Mouse (Mus musculus) MEL (cell line): ENCODE results near the gene Nup62. TPM values are rescaled to one million over a fixed set of nuclear protein-coding genes. Genes with fewer than 3 reads are reported as not detected.

ENCODE experiments used
- DNase-seq: peaks from one replicate; pipeline ENCODE4 v3.0.0; 2011; ENCODE audit warnings: low read depth, low spot score
- H3K27ac ChIP-seq: 2 replicates; pipeline ENCODE4 v1.5.1; 2012; ENCODE audit warnings: low read depth, mild to moderate bottlenecking, control low read depth, low read length, moderate library complexity; ENCODE audit not compliant: control insufficient read depth
- H3K27me3 ChIP-seq, 2 experiments: fragments of 150-350 bp in 1 of 2; sonication (generic) in 1 of 2; 2 replicates each; pipeline ENCODE4 v1.6.1; 2012; ENCODE audit warnings: low read length in 2 of 2, mild to moderate bottlenecking in 2 of 2, improper control_type of control experiment in 1 of 2, moderate library complexity in 1 of 2; ENCODE audit not compliant: insufficient read depth in 2 of 2, control insufficient read depth in 1 of 2
- H3K36me3 ChIP-seq, 2 experiments: 2 replicates each; pipeline ENCODE4 v1.6.1; 2012 to 2014; ENCODE audit warnings: low read length in 2 of 2, improper control_type of control experiment in 1 of 2, inconsistent platforms in 1 of 2, mild to moderate bottlenecking in 1 of 2; ENCODE audit not compliant: insufficient read depth in 2 of 2, control insufficient read depth in 1 of 2
- H3K4me1 ChIP-seq, 2 experiments: fragments of 150-350 bp in 1 of 2; sonication (generic) in 1 of 2; 2 replicates each; pipeline ENCODE4 v1.6.1; 2012; ENCODE audit warnings: low read length in 2 of 2, improper control_type of control experiment in 1 of 2, mild to moderate bottlenecking in 1 of 2; ENCODE audit not compliant: insufficient read depth in 2 of 2, control insufficient read depth in 1 of 2
- H3K4me3 ChIP-seq, 2 experiments: fragments of 150-350 bp in 1 of 2; sonication (generic) in 1 of 2; 2 replicates each; pipeline ENCODE4 v1.5.1; 2012; ENCODE audit warnings: low read depth in 2 of 2, low read length in 2 of 2, mild to moderate bottlenecking in 2 of 2, moderate library complexity in 2 of 2, control low read depth in 1 of 2, improper control_type of control experiment in 1 of 2; ENCODE audit not compliant: control insufficient read depth in 1 of 2, insufficient read depth in 1 of 2
- H3K79me2 ChIP-seq: 2 replicates; pipeline ENCODE4 v1.6.1; 2012; ENCODE audit warnings: mild to moderate bottlenecking, low read length, moderate library complexity; ENCODE audit not compliant: control insufficient read depth, poor library complexity, insufficient read depth
- H3K9ac ChIP-seq: 2 replicates; pipeline ENCODE4 v1.6.1; 2012; ENCODE audit warnings: low read depth, mild to moderate bottlenecking, control low read depth, low read length, moderate library complexity; ENCODE audit not compliant: control insufficient read depth, poor library complexity, severe bottlenecking
- H3K9me3 ChIP-seq: fragments of 150-350 bp; sonication (generic); replicated peaks from 2 replicates; pipeline ENCODE4 v1.6.1; 2012; ENCODE audit warnings: mild to moderate bottlenecking, low read length, improper control_type of control experiment, moderate library complexity; ENCODE audit not compliant: insufficient read depth
- BHLHE40 ChIP-seq: IDR thresholded peaks from 2 replicates; pipeline ENCODE4 v1.6.1; 2012; ENCODE audit warnings: low read depth, mild to moderate bottlenecking, inconsistent platforms, low read length, improper control_type of control experiment, borderline replicate concordance
- CTCF ChIP-seq, 3 experiments: IDR thresholded peaks in 2 of 3; conservative IDR thresholded peaks in 1 of 3; 2 replicates each; pipeline ENCODE4 v1.5.1; 2011 to 2012; ENCODE audit warnings: low read length in 3 of 3, low read depth in 2 of 3, mild to moderate bottlenecking in 2 of 3, improper control_type of control experiment in 1 of 3, inconsistent platforms in 1 of 3, mixed read lengths in 1 of 3, moderate library complexity in 1 of 3; ENCODE audit not compliant: control insufficient read depth in 1 of 3, insufficient read depth in 1 of 3, poor library complexity in 1 of 3, severe bottlenecking in 1 of 3
- E2F4 ChIP-seq: IDR thresholded peaks from 2 replicates; pipeline ENCODE4 v1.6.1; 2011; ENCODE audit warnings: low read depth, low read length, improper control_type of control experiment, borderline replicate concordance
- ELF1 ChIP-seq: IDR thresholded peaks from 2 replicates; pipeline ENCODE4 v1.6.1; 2014; ENCODE audit warnings: low read depth, mild to moderate bottlenecking, inconsistent platforms, low read length, improper control_type of control experiment, moderate library complexity
- EP300 ChIP-seq, 2 experiments: IDR thresholded peaks; 2 replicates each; pipeline ENCODE4 v1.6.1; 2011; ENCODE audit warnings: improper control_type of control experiment in 2 of 2, low read length in 2 of 2, low read depth in 1 of 2, mild to moderate bottlenecking in 1 of 2
- ETS1 ChIP-seq: IDR thresholded peaks from 2 replicates; pipeline ENCODE4 v1.6.1; 2012; ENCODE audit warnings: low read depth, mild to moderate bottlenecking, inconsistent platforms, low read length, improper control_type of control experiment, moderate library complexity
- GABPA ChIP-seq: IDR thresholded peaks from 2 replicates; pipeline ENCODE4 v1.6.1; 2012; ENCODE audit warnings: low read depth, mild to moderate bottlenecking, inconsistent platforms, low read length, improper control_type of control experiment, moderate library complexity
- GATA1 ChIP-seq: IDR thresholded peaks from 2 replicates; pipeline ENCODE4 v1.6.1; 2011; ENCODE audit warnings: low read depth, low read length, improper control_type of control experiment
- HCFC1 ChIP-seq: IDR thresholded peaks from 2 replicates; pipeline ENCODE4 v1.6.1; 2012; ENCODE audit warnings: low read depth, mild to moderate bottlenecking, inconsistent platforms, low read length, improper control_type of control experiment, moderate library complexity
- KAT2A ChIP-seq: conservative IDR thresholded peaks from 2 replicates; pipeline ENCODE4 v1.6.1; 2012; ENCODE audit warnings: low read depth, low read length, improper control_type of control experiment, inconsistent platforms
- MAFK ChIP-seq: IDR thresholded peaks from 2 replicates; pipeline ENCODE4 v1.6.1; 2011; ENCODE audit warnings: low read depth, mild to moderate bottlenecking, low read length, improper control_type of control experiment, borderline replicate concordance
- MAX ChIP-seq: IDR thresholded peaks from 2 replicates; pipeline ENCODE4 v1.6.1; 2011; ENCODE audit warnings: low read length, improper control_type of control experiment
- MYB ChIP-seq: IDR thresholded peaks from 2 replicates; pipeline ENCODE4 v1.6.1; 2011; ENCODE audit warnings: mild to moderate bottlenecking, low read depth, low read length, improper control_type of control experiment
- POLR2AphosphoS2 ChIP-seq: IDR thresholded peaks from 2 replicates; pipeline ENCODE4 v1.6.1; 2011; ENCODE audit warnings: low read length, improper control_type of control experiment
- RAD21 ChIP-seq: IDR thresholded peaks from 2 replicates; pipeline ENCODE4 v1.6.1; 2011; ENCODE audit warnings: mild to moderate bottlenecking, low read depth, low read length, improper control_type of control experiment
- RCOR1 ChIP-seq: IDR thresholded peaks from 2 replicates; pipeline ENCODE4 v1.6.1; 2012; ENCODE audit warnings: low read depth, mild to moderate bottlenecking, inconsistent platforms, low read length, improper control_type of control experiment
- SIN3A ChIP-seq: IDR thresholded peaks from 2 replicates; pipeline ENCODE4 v1.6.1; 2012; ENCODE audit warnings: low read length, improper control_type of control experiment, inconsistent platforms
- SMC3 ChIP-seq: IDR thresholded peaks from 2 replicates; pipeline ENCODE4 v1.6.1; 2011; ENCODE audit warnings: low read depth, low read length, improper control_type of control experiment
- TAL1 ChIP-seq: IDR thresholded peaks from 2 replicates; pipeline ENCODE4 v1.6.1; 2012; ENCODE audit warnings: mild to moderate bottlenecking, inconsistent platforms, low read length, moderate library complexity, mixed read lengths
- TBP ChIP-seq: IDR thresholded peaks from 2 replicates; pipeline ENCODE4 v1.8.0; 2011; ENCODE audit warnings: low read depth, low read length, improper control_type of control experiment
- TCF12 ChIP-seq: IDR thresholded peaks from 2 replicates; pipeline ENCODE4 v1.6.1; 2014; ENCODE audit warnings: low read depth, mild to moderate bottlenecking, inconsistent platforms, low read length, improper control_type of control experiment, moderate library complexity
- UBTF ChIP-seq: IDR thresholded peaks from 2 replicates; pipeline ENCODE4 v1.6.1; 2012; ENCODE audit warnings: low read depth, mild to moderate bottlenecking, inconsistent platforms, low read length, improper control_type of control experiment, moderate library complexity, borderline replicate concordance; ENCODE audit not compliant: insufficient read depth
- USF1 ChIP-seq: IDR thresholded peaks from 2 replicates; pipeline ENCODE4 v1.6.1; 2014; ENCODE audit warnings: low read depth, mild to moderate bottlenecking, inconsistent platforms, low read length, improper control_type of control experiment, moderate library complexity
- ZKSCAN1 ChIP-seq: IDR thresholded peaks from 2 replicates; pipeline ENCODE4 v1.6.1; 2012; ENCODE audit warnings: low read depth, mild to moderate bottlenecking, inconsistent platforms, low read length, improper control_type of control experiment, moderate library complexity
- polyA plus RNA-seq, 2 experiments: library from polyadenylated mRNA; stranded (reverse) in 1 of 2; unstranded in 1 of 2; fragments of >175 nt in 1 of 2; fragments of >200 nt in 1 of 2; gene quantifications; 2 replicates each; pipeline versions ENCODE4 v1.2.1 to v1.2.4; 2012; ENCODE audit warnings: low replicate concordance in 2 of 2, low read depth in 1 of 2; ENCODE audit not compliant: insufficient read length in 2 of 2, insufficient read depth in 1 of 2, missing spikeins in 1 of 2
- total RNA-seq: library from RNA; depleted of rRNA; stranded (reverse); fragments of 300-350 nt; gene quantifications from 2 replicates; pipeline ENCODE4 v1.2.3, GENCODE M21; 2012

Nup62 gene
- total and polyA plus RNA-seq, 3 experiments = 136 to 235 TPM; not detected in 1

DNA sequence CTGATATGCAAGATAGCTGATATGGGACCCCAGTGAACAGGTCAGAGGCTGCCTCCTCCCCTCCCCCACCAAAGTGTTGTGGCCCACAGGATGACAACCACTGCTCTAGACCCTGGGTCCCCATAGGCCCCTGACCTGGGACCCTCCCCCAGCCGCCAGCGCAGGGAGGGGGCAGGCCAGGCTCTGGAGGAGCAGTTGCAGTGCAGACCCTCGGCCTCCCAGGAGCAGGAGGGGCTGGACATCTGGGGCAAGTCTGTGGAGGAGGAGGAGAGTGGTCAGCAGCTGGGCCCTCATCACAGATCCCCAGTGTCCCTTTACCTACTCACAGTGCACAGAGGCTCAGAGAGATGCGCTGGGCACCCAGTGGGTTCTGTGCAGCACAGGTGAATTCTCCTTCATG, 25.8 kb upstream of the Nup62 start:
- no peaks in the 10 kb centered on the region for H3K79me2 ChIP-seq
- peaks cover 0 to 6% of the 10 kb centered on the region in 2 experiments; a peak in 2 of 4 replicates for H3K27me3 ChIP-seq
- H3K27ac ChIP-seq = no peak overlapping the region
- TF ChIP-seq ETS1 (no peak), GABPA (no peak), TAL1 (no peak), ELF1 (no peak), CTCF (IDR thresholded peaks at IDR 0.05 in 2 of 3, conservative IDR thresholded peaks at IDR 0.05 in 1 of 3; ENCODE audit: control insufficient read depth in 1 of 3, insufficient read depth in 1 of 3, low read depth in 2 of 3, low read length in 3 of 3, poor library complexity in 1 of 3, severe bottlenecking in 1 of 3) (no peak), MYB (no peak), SMC3 (no peak), HCFC1 (no peak), E2F4 (no peak), EP300 (IDR thresholded peaks at IDR 0.05; ENCODE audit: low read depth in 1 of 2, low read length in 2 of 2) (no peak), TCF12 (no peak), TBP (no peak), MAFK (no peak), RCOR1 (no peak), GATA1 (no peak), UBTF (no peak), USF1 (no peak)
- no peak overlapping the region for H3K4me3 ChIP-seq
- no peak for DNase-seq
- H3K4me1 ChIP-seq = no peaks in the 10 kb centered on the region
- H3K9ac ChIP-seq = no peak overlapping the region
- no peaks in the 10 kb centered on the region for H3K36me3 ChIP-seq
- H3K9me3 ChIP-seq = no peaks in the 10 kb centered on the region

DNA sequence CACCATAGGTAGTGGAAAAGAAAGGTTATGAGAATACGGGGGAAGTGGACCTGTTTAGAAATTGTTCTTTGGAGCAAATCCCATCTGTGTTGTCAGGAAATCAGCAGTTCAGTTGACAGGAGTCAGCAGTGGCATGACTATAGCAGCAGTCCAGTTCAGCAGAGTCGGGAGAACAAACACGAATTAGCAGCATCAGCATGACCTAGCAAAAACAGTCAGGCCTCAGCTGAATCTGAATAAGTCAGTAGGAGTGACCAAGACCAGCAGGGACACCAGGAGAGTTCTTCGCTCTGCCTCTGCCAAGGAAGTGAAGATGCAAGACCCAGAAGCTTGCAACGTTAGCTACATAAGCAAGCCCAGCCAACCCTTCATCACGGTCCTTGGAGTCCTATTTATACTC, 23.1 kb upstream of the Nup62 start:
- Histone ChIP-seq H3K9ac (no peak overlapping the region), H3K4me3 (no peak overlapping the region), H3K27me3 (peaks cover 0 to 2% of the 10 kb centered on the region in 2 experiments; a peak in 2 of 4 replicates), H3K79me2 (no peaks in the 10 kb centered on the region), H3K4me1 (no peaks in the 10 kb centered on the region), H3K36me3 (no peaks in the 10 kb centered on the region), H3K27ac (no peak overlapping the region), H3K9me3 (no peaks in the 10 kb centered on the region)
- DNase-seq = no peak
- TF ChIP-seq SMC3 (no peak), SIN3A (no peak), MYB (no peak), BHLHE40 (no peak), CTCF (IDR thresholded peaks at IDR 0.05 in 2 of 3, conservative IDR thresholded peaks at IDR 0.05 in 1 of 3; ENCODE audit: control insufficient read depth in 1 of 3, insufficient read depth in 1 of 3, low read depth in 2 of 3, low read length in 3 of 3, poor library complexity in 1 of 3, severe bottlenecking in 1 of 3) (no peak), POLR2AphosphoS2 (no peak), RAD21 (no peak), EP300 (IDR thresholded peaks at IDR 0.05; ENCODE audit: low read depth in 1 of 2, low read length in 2 of 2) (no peak), KAT2A (no peak), GATA1 (no peak), ZKSCAN1 (no peak), HCFC1 (no peak), MAX (no peak), TBP (no peak), ELF1 (no peak), E2F4 (no peak)
